Mouse (Mus musculus) gastrocnemius, postnatal 36 days (tissue): ENCODE data around the gene Prcc. TPM values are rescaled to one million over a fixed set of nuclear protein-coding genes. Genes with fewer than 3 reads are reported as not detected.

Experiments used
- total RNA-seq, 2 experiments: library from RNA; stranded (reverse); gene quantifications; 2 replicates each; pipeline ENCODE4 v1.2.3; 2021

The Prcc gene
- total RNA-seq, 2 experiments from 2014 or later: 43.8 to 45.5 TPM

Other genes starting within 250 kb of the Prcc start
- under 1 TPM; 0.20 to 0.49 TPM for gene Lrrc71, start 137.0 kb downstream of the Prcc start, total RNA-seq
- gene Ntrk1, start 90.4 kb downstream of the Prcc start, total RNA-seq: not detected
- gene Insrr, start 88.7 kb downstream of the Prcc start, total RNA-seq: not detected
- gene Pear1, start 61.3 kb downstream of the Prcc start, total RNA-seq: 1 to 10 TPM; 4.8 to 8.3 TPM
- under 1 TPM in 1 of 2 experiments, not detected in 1; 0.13 TPM for gene Sh2d2a, start 38.9 kb downstream of the Prcc start, total RNA-seq
- gene Hdgf, start 20.7 kb upstream of the Prcc start, total RNA-seq: 100 to 1,000 TPM; 183 to 199 TPM
- 10 to 100 TPM; 36.7 to 42.3 TPM for gene Mrpl24, start 33.9 kb upstream of the Prcc start, total RNA-seq
- 1 to 10 TPM; 6.2 to 8.0 TPM for gene Isg20l2, start 44.7 kb upstream of the Prcc start, total RNA-seq
- gene Rrnad1, start 45.1 kb upstream of the Prcc start, total RNA-seq: 1 to 10 TPM; 3.0 to 4.1 TPM
- gene Crabp2, start 63.1 kb upstream of the Prcc start, total RNA-seq: under 1 TPM; 0.37 to 0.48 TPM
- 10 to 100 TPM; 15.4 to 20.5 TPM for gene Nes, start 85.5 kb upstream of the Prcc start, total RNA-seq
- gene Bcan, start 114.6 kb upstream of the Prcc start, total RNA-seq: under 1 TPM; 0.08 to 0.17 TPM
- under 1 TPM in 1 of 2 experiments, not detected in 1; 0.42 TPM for gene Hapln2, start 142.0 kb upstream of the Prcc start, total RNA-seq
- 10 to 100 TPM; 16.0 to 17.1 TPM for gene Gpatch4, start 157.5 kb upstream of the Prcc start, total RNA-seq
- gene Naxe, start 172.9 kb upstream of the Prcc start, total RNA-seq: 10 to 100 TPM; 36.3 to 37.9 TPM
- not detected for gene Ttc24, start 192.7 kb upstream of the Prcc start, total RNA-seq
- gene Iqgap3, start 196.4 kb upstream of the Prcc start, total RNA-seq: under 1 TPM; 0.64 TPM